Mouse (Mus musculus) lung, postnatal 4 days (tissue): ENCODE measurements around the gene Cdkn2aipnl.
A peak's percentile ranks its signal among the peaks of the same experiment; 100 is the strongest.

ENCODE experiments used
- DNase-seq, 2 experiments: peaks; one replicate each; pipeline ENCODE4 v3.0.0; 2021

Cdkn2aipnl gene

GRCm38 (mm10) chr11:51967443-51968401 lies at the start of gene Cdkn2aipnl:
Gene Cdkn2aipnl (plus strand): TSS chr11:51967661.
- DNase-seq, result peak; percentile 96 to 98

DNA sequence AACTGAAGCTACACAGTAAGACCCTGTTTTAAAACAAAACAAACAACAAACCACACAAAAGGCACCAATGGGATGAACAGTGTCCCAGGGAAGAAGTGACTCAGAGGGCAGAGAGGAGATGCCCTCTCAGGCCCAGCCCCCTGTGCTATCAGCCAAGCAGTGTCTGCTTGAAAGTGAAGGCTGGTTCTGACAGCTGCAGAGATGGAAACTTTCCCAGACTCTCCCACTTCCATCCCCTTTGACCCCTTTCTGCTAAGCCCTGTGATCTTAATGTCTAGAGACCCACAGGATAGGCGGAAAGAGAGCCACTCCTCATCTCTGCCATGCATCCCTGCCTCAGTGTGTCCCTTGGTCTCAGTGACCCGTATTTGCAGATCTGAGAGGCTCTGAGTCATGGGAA lies 49.5 kb upstream of the Cdkn2aipnl start:
- peak; percentile 33 to 70 for DNase-seq

DNA sequence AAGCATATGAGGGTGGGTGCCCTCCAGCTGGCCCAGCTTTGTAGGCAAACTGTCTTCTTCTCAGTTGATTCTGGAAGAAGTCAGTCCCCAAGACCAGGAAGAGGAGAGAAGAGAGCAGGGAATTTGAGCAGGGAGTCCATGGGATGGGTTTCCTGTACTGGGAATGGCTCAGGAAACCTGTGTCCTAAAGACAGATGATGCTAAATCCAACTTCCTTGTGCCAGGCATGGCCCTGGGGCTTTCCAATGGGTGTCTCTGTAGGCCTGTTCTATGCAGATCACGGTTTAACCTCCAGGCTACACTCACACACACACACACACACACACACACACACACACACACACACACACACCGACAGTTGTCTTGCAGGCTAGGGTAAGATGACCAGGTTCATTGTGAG lies 48.9 kb upstream of the Cdkn2aipnl start:
- no peak for DNase-seq

GRCm38 (mm10) chr11:51921355-51922125 lies 45.9 kb upstream of the Cdkn2aipnl start:
- no peak for DNase-seq

DNA sequence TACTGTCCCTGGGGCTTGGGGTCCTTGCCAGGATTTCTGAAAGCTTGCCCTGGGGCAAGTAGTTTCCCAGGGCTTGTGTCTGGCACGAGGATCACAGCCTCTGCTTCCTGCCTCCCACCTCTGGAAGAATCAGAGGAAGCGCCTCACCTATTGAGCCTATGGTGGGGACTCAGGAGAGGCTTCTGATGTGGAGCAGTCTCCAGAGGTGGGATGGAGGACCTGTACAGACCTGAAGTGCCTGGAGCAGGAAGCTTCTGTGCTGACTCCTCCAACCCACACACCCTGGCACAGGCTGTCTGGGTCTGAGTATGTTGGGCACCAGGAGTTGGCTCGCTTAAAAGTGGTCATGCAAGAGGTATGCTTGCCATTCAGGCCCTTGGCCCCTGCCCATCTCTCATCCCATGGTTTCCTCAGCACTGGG lies 45.0 kb upstream of the Cdkn2aipnl start:
- peak in 1 of 2 experiments; percentile 33 for DNase-seq

DNA sequence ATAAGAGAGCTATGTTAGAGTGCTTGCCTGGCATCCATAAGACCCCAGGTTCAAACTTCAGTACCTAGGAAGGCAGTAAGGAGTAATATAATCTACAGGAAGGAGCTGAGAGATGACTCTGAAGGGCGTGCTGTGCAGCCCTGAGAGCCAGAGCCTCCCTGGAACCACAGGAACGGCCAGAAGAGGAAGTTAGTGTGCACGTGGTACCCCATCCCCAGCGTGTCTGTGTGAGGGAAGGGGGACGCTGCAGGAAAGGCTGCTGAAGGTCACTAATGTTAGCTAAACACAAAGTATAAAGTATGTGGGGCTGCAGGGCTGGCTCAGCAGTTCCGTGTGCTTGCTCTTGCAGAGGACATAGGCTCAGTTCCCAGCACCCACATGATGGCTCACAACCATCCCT lies 41.9 kb upstream of the Cdkn2aipnl start:
- DNase-seq, result peak in 1 of 2 experiments; percentile 43

GRCm38 (mm10) chr11:51926385-51926784 lies 41.1 kb upstream of the Cdkn2aipnl start:
- no peak for DNase-seq

DNA sequence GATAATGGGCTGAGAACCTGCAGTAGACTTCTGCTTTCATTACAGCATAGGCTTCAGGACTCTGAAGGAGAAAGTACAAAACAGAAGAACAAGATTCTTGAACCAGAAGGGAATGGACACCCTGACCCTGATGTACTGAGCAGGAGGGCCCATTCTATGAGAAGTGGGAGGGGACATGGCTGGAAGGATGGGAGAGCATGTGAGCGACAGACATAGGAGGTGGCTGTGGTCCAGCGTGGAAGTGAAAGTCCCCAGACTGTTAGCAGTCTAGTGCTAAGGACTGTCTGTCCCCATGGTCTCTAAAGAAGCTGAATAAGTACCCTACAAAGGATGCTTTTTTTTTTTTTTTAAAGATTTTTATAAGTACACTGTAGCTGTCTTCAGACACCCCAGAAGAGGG lies 40.4 kb upstream of the Cdkn2aipnl start:
- no peak for DNase-seq

- no peak for DNase-seq
These were observed 36.3 kb upstream of the Cdkn2aipnl start for GRCm38 (mm10) chr11:51931138-51931537.

DNA sequence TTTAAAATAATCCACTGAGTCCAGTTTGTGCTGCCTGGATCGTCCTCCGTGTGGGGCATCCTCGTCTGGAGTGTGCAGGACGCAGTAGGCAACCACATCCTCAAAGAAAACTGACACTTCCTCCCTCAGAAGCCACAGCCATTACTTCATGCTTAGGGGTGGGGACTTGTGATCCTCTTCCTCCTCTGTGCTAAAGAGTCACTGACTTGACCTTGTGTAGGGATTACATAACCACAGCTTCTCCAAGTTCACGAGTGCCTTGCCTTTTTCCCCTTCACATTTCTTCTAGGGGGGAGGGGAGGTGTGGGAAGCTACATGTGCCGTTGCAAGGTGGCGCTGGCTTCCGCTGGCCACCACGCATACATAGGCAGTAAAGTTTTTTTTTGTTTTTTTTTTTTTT lies 35.7 kb upstream of the Cdkn2aipnl start:
- DNase-seq, result peak; percentile 41 to 64

GRCm38 (mm10) chr11:51934230-51934629 lies 33.2 kb upstream of the Cdkn2aipnl start:
- no peak for DNase-seq

DNA sequence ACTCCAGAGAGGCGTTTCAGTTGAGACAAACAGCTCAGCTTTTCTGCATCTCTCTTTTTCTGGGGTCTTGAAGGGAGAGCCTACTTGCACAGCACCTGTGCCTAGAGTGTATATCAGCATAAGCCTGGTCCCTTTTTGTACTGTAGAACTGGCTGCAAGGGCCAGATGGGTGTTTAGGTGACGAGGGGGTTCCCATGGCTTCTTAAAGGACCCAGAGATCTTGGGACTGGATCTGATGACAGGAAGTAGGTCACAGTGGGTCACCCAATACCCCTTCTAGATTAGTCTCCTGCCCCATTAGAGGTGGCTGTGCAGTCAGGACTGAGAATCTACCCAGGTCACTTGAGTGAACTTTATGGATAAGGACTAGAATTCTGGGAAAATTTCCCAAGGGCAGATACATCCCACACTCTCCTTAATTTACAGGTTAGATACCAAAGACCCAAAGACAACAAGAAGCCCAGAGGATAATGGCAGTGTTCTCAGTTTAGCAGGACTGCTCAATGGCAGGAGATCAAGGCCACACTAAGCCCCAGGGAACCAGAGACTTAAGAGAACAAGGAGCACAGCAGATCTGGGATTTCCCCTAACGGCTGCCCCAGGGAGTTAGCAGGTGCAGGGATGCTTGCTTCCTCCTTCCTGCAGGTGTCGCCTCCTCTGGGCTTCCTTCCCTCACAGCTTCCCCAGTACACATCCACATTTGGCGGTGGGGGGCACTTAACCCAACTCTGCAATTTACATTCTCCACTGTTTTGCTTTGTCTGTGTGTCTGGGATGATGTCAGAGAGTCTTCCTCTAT lies 31.6 kb upstream of the Cdkn2aipnl start:
- no peak for DNase-seq

- no peak for DNase-seq
These were observed 30.1 kb upstream of the Cdkn2aipnl start for GRCm38 (mm10) chr11:51937361-51937781.

GRCm38 (mm10) chr11:51938817-51939589 lies 28.5 kb upstream of the Cdkn2aipnl start:
- DNase-seq, result peak in 1 of 2 experiments; percentile 38

DNA sequence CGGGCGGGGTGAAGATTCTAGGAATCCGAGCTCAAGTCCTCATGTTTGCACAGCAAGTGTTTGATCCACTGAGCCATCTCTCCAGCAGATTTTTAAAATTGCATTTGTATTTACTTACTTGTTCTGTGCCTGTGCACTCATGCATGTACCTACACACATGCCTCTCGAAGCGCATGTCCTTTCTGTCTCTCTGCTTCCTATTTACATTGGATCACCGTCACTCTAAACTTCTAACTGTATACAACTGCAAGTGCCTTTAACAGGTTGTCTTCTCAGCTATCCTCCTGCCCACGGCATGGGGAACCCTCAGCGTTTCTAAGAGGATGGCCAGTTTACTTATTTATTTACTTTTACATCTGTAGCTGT lies 27.9 kb upstream of the Cdkn2aipnl start:
- no peak for DNase-seq

DNA sequence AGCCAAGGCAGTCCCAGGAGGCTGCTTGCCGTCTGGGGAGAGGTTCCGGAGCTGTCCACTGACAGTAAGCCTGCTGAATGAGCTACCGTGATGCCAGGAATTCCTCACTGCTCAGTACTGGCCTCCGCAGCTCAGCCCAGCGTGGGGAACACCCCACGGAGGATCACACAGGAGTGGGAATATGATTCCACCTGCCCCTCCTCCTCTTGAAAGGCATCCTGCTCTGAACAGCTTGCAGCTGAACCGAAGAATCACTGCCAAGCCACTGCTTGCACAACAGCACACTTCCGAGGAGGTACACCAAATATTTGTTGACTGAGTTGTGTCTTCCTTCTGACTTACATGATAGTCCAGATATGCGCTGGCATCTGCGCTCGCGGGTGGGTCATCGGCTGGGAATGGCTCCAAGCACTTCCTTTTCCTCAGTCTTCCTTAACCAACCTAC lies 26.9 kb upstream of the Cdkn2aipnl start:
- DNase-seq, result peak; percentile 49 to 70

DNA sequence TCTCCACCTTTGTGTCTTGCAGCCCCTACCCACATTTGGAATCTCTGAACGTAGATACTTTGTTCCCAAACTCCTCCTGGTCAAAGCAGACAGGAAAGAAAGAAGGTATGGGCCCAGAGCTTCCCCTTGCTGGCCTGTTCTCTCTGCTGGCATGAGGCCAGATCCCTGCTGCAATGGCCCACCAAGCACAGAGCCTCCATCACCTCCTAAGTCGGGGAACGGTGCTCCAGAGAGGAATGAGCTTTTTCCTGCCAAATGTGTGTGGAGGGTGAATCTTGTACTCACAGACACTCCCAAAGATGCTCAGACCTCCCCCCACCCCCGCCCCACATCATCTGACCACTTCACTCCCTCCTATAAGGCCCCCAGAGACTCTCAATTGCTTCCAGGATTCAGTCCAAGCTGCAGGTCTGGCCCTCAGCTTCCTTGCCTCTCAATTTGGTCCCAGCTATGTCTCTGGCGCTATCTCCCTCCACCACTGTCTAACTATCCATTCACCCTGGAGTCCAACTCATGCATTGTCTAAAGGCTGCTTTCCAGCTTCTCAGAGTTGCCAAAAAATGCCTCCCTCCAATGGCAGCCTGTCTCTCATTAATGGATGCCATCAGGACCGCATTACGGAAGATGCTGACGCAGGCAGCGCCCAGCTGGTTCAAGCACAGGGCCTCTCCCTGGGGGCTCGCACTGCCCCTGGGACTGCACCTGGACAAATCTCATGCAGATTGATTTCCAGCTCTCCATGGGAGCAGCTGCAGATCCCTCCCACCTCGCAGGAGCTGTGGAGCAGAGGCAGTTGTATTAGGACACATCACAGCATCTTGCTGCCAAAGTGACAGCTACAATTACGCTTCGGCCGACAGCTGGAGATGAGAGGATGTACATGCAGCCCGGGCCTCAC lies 24.6 kb upstream of the Cdkn2aipnl start:
- no peak for DNase-seq

- DNase-seq, result no peak
These were observed 24.0 kb upstream of the Cdkn2aipnl start for GRCm38 (mm10) chr11:51943500-51943841.

DNA sequence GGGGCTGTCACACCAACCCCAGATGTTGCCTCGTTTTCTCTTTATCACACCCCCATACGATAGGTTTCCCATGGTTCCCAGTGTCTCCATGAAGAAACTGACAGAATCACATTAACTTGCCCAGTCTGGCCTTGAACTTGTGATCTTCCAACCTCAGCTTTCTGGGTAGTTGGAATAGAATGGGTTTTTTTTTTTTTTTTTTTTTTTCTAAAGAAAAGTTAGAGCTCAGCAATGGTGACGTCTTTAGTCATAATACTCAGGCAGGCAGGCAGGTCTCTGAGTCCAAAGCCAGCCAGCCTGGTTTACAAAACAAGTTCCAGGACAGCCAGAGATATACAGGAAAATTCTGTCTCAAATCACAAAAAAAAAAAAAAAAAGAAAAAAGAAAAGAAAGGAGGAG lies 23.2 kb upstream of the Cdkn2aipnl start:
- no peak for DNase-seq

- DNase-seq, result no peak
These were observed 21.9 kb upstream of the Cdkn2aipnl start for GRCm38 (mm10) chr11:51945548-51945947.

GRCm38 (mm10) chr11:51946144-51946543 lies 21.3 kb upstream of the Cdkn2aipnl start:
- no peak for DNase-seq
